Mouse (Mus musculus) limb, embryonic 15.5 days (tissue): ENCODE results near the gene Cttnbp2. TPM values are rescaled to one million over a fixed set of nuclear protein-coding genes. Genes with fewer than 3 reads are reported as not detected.

ENCODE experiments used
- ATAC-seq: fragments of 200-750 bp; cut with Nextera tagmentation; 2 replicates; pipeline ENCODE4 v1.8.0; 2017; ENCODE audit warnings: low read depth, moderate TSS enrichment; ENCODE audit not compliant: insufficient number of reproducible peaks, low FRiP score, low TSS enrichment
- H3K27ac ChIP-seq: fragments of 300-500 bp; sonication (generic); 2 replicates; pipeline ENCODE4 v1.5.1; 2015; ENCODE audit warnings: moderate library complexity, mild to moderate bottlenecking, inconsistent platforms
- H3K27me3 ChIP-seq: fragments of 300-500 bp; sonication (generic); 2 replicates; pipeline ENCODE4 v1.6.1; 2015; ENCODE audit warnings: inconsistent platforms
- H3K36me3 ChIP-seq: fragments of 300-500 bp; sonication (generic); 2 replicates; pipeline ENCODE4 v1.6.1; 2015; ENCODE audit warnings: inconsistent platforms
- H3K4me1 ChIP-seq: fragments of 300-500 bp; sonication (generic); 2 replicates; pipeline ENCODE4 v1.6.1; 2015; ENCODE audit warnings: inconsistent platforms
- H3K4me2 ChIP-seq: fragments of 300-500 bp; sonication (generic); 2 replicates; pipeline ENCODE4 v1.6.1; 2015; ENCODE audit warnings: mild to moderate bottlenecking, inconsistent platforms
- H3K4me3 ChIP-seq: fragments of 300-500 bp; sonication (generic); 2 replicates; pipeline ENCODE4 v1.5.1; 2015; ENCODE audit warnings: mild to moderate bottlenecking, inconsistent platforms
- H3K9ac ChIP-seq: fragments of 300-500 bp; sonication (generic); 2 replicates; pipeline ENCODE4 v1.6.1; 2015; ENCODE audit warnings: inconsistent platforms
- H3K9me3 ChIP-seq: fragments of 300-500 bp; sonication (generic); 2 replicates; pipeline ENCODE4 v1.6.1; 2016; ENCODE audit warnings: inconsistent platforms
- WGBS: fragments of 180-500 bp; shearing (Covaris S2); methylation state at CpG from one replicate; pipeline ENCODE4 v1.1.7; 2015; 5-methylcytosine and 5-hydroxymethylcytosine counted together
- polyA plus RNA-seq: library from polyadenylated mRNA; unstranded; fragments of >200 nt; fragmentation: Nextera tagmentation; extraction: Ambion mirVana; gene quantifications from 2 replicates; pipeline ENCODE4 v1.2.1, GENCODE M21; 2015

Cttnbp2 gene
- polyA plus RNA-seq, 1 experiment from 2014 or later: 38.3 TPM

DNA sequence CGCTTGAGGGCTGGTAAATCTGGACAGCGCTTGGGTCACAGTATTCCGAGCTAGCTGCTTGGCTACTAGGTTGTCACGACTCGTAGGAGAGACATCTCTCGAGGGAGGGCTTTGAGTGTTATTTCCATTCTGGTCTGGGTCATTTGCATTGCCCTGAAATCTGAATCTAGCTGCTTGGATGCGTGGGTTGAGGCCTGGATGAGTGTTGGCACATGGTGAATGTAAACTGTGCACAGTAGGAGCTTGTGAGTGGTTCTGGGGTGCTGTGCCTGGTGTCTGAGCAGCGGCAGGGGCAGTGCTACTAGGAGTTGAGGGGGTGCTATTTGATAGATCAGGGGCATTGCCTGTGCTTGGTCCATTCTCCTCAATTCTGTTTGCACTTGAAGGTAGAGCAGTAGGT lies 80.3 kb downstream of the Cttnbp2 start:
- H3K27ac ChIP-seq: no peak overlapping the region
- H3K27me3 ChIP-seq: no peaks in the 10 kb centered on the region
- no peak for ATAC-seq
- no peak overlapping the region for H3K4me3 ChIP-seq
- H3K4me1 ChIP-seq: peaks cover 3% of the 10 kb centered on the region; the same call in 1 of the 2 replicates
- H3K36me3 ChIP-seq: 0 out of 2 replicates have a peak, but pooled peaks cover 9% of the 10 kb centered on the region
- no peaks in the 10 kb centered on the region for H3K9me3 ChIP-seq
- 90% methylated on average over 8 of the region's 8 CpGs for WGBS
- no peak overlapping the region for H3K9ac ChIP-seq
- no peak overlapping the region for H3K4me2 ChIP-seq

DNA sequence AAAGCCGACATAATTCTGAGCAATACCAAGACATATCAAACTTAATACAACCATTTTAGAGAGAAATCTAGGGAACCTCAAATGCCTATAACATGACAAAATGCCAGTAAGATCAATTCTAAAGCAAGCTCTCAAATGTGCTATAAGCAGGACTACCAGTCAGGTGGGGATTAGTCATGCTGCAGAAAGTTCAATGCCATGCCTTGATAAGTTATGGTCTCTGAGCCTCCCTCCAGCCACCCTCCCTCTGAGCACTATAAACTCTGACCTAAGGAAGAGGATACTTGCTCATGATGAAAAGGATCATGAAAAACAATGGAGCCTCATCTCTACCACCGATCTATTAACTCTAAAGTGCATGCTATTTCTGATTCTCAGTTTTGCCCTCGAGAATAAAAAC lies 82.3 kb downstream of the Cttnbp2 start:
- Histone ChIP-seq H3K9me3 (no peaks in the 10 kb centered on the region), H3K4me3 (no peak overlapping the region), H3K9ac (no peak overlapping the region), H3K27ac (no peak overlapping the region), H3K36me3 (0 out of 2 replicates have a peak, but pooled peaks cover 9% of the 10 kb centered on the region), H3K4me2 (no peak overlapping the region), H3K4me1 (peaks cover 3% of the 10 kb centered on the region; the same call in 1 of the 2 replicates), H3K27me3 (no peaks in the 10 kb centered on the region)
- ATAC-seq: no peak
- WGBS: 68% methylated on average over 3 of the region's 3 CpGs

- H3K36me3 ChIP-seq: 0 out of 2 replicates have a peak, but pooled peaks cover 9% of the 10 kb centered on the region
- no peak overlapping the region for H3K9ac ChIP-seq
- 72% methylated on average over 2 of the region's 2 CpGs for WGBS
- peaks cover 3% of the 10 kb centered on the region; the same call in 1 of the 2 replicates for H3K4me1 ChIP-seq
- no peak for ATAC-seq
- no peaks in the 10 kb centered on the region for H3K27me3 ChIP-seq
- H3K9me3 ChIP-seq: no peaks in the 10 kb centered on the region
- no peak overlapping the region for H3K4me3 ChIP-seq
- no peak overlapping the region for H3K4me2 ChIP-seq
- H3K27ac ChIP-seq: no peak overlapping the region
These were observed 82.8 kb downstream of the Cttnbp2 start for GRCm38 (mm10) chr6:18431891-18432290.

- 83% methylated on average over 3 of the region's 3 CpGs for WGBS
- no peak overlapping the region for H3K9ac ChIP-seq
- H3K9me3 ChIP-seq: no peaks in the 10 kb centered on the region
- no peak overlapping the region for H3K4me2 ChIP-seq
- no peaks in the 10 kb centered on the region for H3K27me3 ChIP-seq
- peaks cover 3% of the 10 kb centered on the region; the same call in 1 of the 2 replicates for H3K4me1 ChIP-seq
- ATAC-seq: no peak
- 0 out of 2 replicates have a peak, but pooled peaks cover 9% of the 10 kb centered on the region for H3K36me3 ChIP-seq
- no peak overlapping the region for H3K27ac ChIP-seq
- no peak overlapping the region for H3K4me3 ChIP-seq
These were observed 84.6 kb downstream of the Cttnbp2 start for GRCm38 (mm10) chr6:18430062-18430461.

DNA sequence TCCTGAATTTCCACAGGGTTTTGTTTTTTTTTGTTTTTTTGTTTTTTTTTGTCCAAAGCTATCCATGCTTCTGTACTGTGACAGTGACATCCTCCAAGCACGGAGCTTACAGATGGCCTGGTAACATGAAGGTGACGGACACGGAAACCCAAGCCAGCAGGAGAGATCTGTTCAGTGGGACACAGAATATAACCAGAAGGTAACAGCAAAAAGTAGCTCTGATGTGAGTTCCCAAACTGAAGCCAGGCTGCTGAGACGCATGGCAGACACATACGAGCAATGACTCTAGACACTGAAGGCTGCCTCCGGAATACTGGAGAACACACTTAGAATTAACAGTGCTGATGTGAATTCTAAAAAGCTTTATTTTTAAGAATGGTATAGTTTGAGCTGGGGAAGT lies 89.8 kb downstream of the Cttnbp2 start:
- Histone ChIP-seq H3K4me3 (no peak overlapping the region), H3K27ac (no peak overlapping the region), H3K4me2 (no peak overlapping the region), H3K9ac (no peak overlapping the region), H3K9me3 (no peaks in the 10 kb centered on the region), H3K27me3 (no peaks in the 10 kb centered on the region), H3K4me1 (no peaks in the 10 kb centered on the region), H3K36me3 (no peaks in the 10 kb centered on the region)
- WGBS: 89% methylated on average over 6 of the region's 6 CpGs
- ATAC-seq: no peak

DNA sequence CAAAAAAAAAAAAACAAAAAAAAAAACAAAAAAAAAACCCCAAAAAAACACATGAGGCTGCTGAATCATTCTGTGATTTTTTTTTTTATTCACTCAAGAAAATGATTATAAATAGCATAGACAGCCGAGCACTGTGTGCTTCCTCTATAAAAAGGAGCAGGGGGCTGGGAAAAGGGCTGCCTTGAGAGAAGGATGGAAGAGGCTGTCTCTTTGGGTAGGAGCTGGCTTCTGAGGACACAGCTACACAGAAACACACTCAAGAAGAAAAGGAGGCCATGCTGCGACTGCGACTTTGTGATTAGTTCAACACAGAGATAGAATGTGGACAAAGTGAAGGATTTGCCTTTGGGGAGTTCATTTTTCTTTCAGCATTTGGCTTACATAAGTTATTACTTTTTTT lies 90.3 kb downstream of the Cttnbp2 start:
- Histone ChIP-seq H3K27ac (no peak overlapping the region), H3K4me1 (no peaks in the 10 kb centered on the region), H3K27me3 (no peaks in the 10 kb centered on the region), H3K36me3 (no peaks in the 10 kb centered on the region), H3K9ac (no peak overlapping the region), H3K4me2 (no peak overlapping the region), H3K9me3 (no peaks in the 10 kb centered on the region), H3K4me3 (no peak overlapping the region)
- whole genome bisulfite sequencing: 65% methylated on average over 3 of the region's 3 CpGs
- ATAC-seq: no peak

DNA sequence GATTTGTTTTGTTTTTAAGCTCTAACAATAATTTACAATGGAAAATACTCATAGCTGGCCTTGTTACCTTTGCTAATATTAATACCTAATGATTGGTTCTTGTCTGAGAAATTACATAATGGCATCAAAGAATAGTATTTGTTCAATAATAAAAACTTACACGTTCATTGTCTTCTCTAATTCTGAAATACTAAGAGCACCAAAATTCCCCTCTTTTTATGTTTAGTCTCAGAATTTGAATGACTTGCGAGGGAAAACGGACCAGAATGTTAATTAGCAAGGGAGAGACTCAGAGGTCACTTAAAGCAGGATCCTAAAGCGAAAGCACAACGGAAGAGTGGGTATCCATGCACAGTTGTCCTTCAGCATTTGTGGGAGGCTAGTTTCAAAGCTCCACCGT lies 91.5 kb downstream of the Cttnbp2 start:
- Histone ChIP-seq H3K27me3 (no peaks in the 10 kb centered on the region), H3K27ac (no peak overlapping the region), H3K9ac (no peak overlapping the region), H3K4me3 (no peak overlapping the region), H3K4me2 (no peak overlapping the region), H3K36me3 (no peaks in the 10 kb centered on the region; the same call in 1 of the 2 replicates), H3K9me3 (no peaks in the 10 kb centered on the region), H3K4me1 (no peaks in the 10 kb centered on the region)
- ATAC-seq: no peak
- WGBS: 82% methylated on average over 6 of the region's 6 CpGs

DNA sequence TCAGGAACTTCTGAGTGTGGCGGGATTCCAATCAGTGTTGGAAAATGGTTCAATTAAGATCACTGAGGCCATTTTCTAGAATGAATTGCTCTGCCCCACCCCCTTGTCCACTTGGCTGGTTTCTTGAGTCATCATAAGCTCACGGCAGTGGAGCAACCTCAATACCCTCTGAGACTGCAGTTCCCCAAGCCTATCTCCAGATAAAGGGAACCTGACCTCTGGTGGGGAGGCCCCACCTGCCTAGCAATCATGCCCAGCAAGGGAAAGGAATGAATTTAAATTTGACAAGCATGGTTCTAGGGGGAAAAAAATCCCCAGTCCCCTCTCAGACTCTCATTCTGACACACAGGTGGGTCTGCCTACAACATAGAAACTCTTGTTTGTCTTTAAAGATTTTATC lies 93.1 kb downstream of the Cttnbp2 start:
- H3K9me3 ChIP-seq: no peaks in the 10 kb centered on the region
- H3K9ac ChIP-seq: no peak overlapping the region
- H3K4me2 ChIP-seq: no peak overlapping the region
- no peak overlapping the region for H3K4me3 ChIP-seq
- ATAC-seq: no peak
- no peaks in the 10 kb centered on the region for H3K27me3 ChIP-seq
- no peaks in the 10 kb centered on the region for H3K4me1 ChIP-seq
- no peaks in the 10 kb centered on the region; the same call in 1 of the 2 replicates for H3K36me3 ChIP-seq
- H3K27ac ChIP-seq: no peak overlapping the region
- 69% methylated on average over 2 of the region's 2 CpGs for WGBS

- Histone ChIP-seq H3K9me3 (no peaks in the 10 kb centered on the region), H3K4me3 (no peak overlapping the region), H3K4me2 (no peak overlapping the region), H3K27me3 (no peaks in the 10 kb centered on the region), H3K27ac (no peak overlapping the region), H3K4me1 (no peaks in the 10 kb centered on the region), H3K9ac (no peak overlapping the region), H3K36me3 (no peaks in the 10 kb centered on the region; the same call in 1 of the 2 replicates)
- no peak for ATAC-seq
- WGBS: 55% methylated on average over 9 of the region's 9 CpGs
These were observed 94.0 kb downstream of the Cttnbp2 start for GRCm38 (mm10) chr6:18420660-18421059.

DNA sequence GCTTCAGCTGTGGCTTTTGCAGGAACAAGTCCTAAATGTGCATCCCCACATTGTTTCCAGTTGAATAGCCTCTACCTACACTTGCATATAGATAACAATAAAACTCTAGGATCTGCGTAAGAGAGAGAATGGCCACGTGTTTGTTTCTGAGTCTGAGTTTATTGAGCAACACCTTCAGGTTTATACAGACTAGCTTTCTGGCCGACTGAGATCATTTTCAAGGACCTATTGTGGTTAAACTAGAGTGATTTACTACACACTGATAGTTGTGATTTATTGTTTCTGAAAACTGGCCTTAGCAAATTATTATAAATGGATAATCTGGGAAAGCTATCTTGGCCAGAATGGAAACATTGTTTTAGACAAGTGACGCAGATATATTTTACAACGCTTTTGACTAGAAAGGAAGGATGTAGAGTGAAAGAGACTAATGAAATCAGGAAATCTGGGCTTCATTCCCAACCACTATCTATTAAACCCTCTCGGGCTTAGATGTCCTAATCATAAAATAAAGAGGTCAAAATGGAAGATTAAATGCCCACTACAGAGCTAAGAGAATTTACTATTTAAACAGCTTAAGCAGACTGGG lies 96.7 kb downstream of the Cttnbp2 start:
- Histone ChIP-seq H3K36me3 (peaks cover 3% of the 10 kb centered on the region; the same call in 1 of the 2 replicates), H3K4me2 (no peak overlapping the region), H3K27me3 (no peaks in the 10 kb centered on the region), H3K4me1 (no peaks in the 10 kb centered on the region), H3K4me3 (no peak overlapping the region), H3K9ac (no peak overlapping the region), H3K27ac (no peak overlapping the region), H3K9me3 (no peaks in the 10 kb centered on the region)
- no peak for ATAC-seq
- WGBS: 50% methylated on average over 6 of the region's 6 CpGs

DNA sequence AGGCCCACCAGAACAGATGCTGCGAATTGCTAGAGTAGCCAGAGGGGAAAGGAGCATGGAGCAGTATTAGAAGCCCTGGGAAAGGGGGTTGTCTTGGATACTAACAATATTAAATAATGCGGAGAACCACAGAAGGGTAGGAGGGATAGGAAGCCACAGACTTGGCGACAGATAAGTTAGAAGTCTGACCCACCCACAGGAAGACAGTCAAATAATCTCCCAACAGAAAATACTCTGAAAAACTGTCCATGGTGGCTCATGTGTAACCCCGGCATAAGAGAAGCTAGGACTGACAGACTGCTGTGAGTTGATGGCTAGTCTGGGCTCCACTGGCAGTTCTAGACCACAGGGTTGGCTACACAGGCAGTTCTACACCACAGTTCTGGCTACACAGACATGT lies 98.7 kb downstream of the Cttnbp2 start:
- no peak overlapping the region for H3K4me2 ChIP-seq
- H3K9ac ChIP-seq: no peak overlapping the region
- no peaks in the 10 kb centered on the region for H3K9me3 ChIP-seq
- H3K36me3 ChIP-seq: peaks cover 3% of the 10 kb centered on the region; the same call in 1 of the 2 replicates
- H3K4me3 ChIP-seq: no peak overlapping the region
- H3K4me1 ChIP-seq: no peaks in the 10 kb centered on the region
- no peak overlapping the region for H3K27ac ChIP-seq
- 79% methylated on average over 4 of the region's 4 CpGs for WGBS
- no peak for ATAC-seq
- H3K27me3 ChIP-seq: no peaks in the 10 kb centered on the region

- no peak overlapping the region for H3K4me2 ChIP-seq
- no peaks in the 10 kb centered on the region for H3K9me3 ChIP-seq
- H3K27me3 ChIP-seq: no peaks in the 10 kb centered on the region
- no peak for ATAC-seq
- H3K36me3 ChIP-seq: peaks cover 5% of the 10 kb centered on the region; the same call in 1 of the 2 replicates
- no peak overlapping the region for H3K27ac ChIP-seq
- WGBS: 93% methylated on average over 1 of the region's 1 CpGs
- no peaks in the 10 kb centered on the region for H3K4me1 ChIP-seq
- no peak overlapping the region for H3K9ac ChIP-seq
- no peak overlapping the region for H3K4me3 ChIP-seq
These were observed 103.0 kb downstream of the Cttnbp2 start for GRCm38 (mm10) chr6:18411505-18412225.
